Mouse (Mus musculus) heart, embryonic 16.5 days (tissue): ENCODE data around the gene Trir. TPM values are rescaled to one million over a fixed set of nuclear protein-coding genes. Genes with fewer than 3 reads are reported as not detected.

Source experiments
- microRNA-seq: library from miRNA; unstranded; fragments of <30 nt; microRNA quantifications from one replicate; pipeline ENCODE4, GENCODE M21; 2017
- polyA plus RNA-seq: library from polyadenylated mRNA; unstranded; fragments of >200 nt; fragmentation: Nextera tagmentation; extraction: Ambion mirVana; gene quantifications from 2 replicates; pipeline ENCODE4 v1.2.1, GENCODE M21; 2015

Trir gene
- polyA plus RNA-seq, 1 experiment from 2014 or later, result 76.5 TPM

Small RNA genes lying within 50 kb of the gene (microRNA-seq; reads per million reads assigned to microRNA genes)
- 0.79 reads per million for gene Mir7070

Other genes starting within 250 kb of the Trir start
- gene Nfix, start 226.5 kb upstream of the Trir start, polyA plus RNA-seq, result 12.7 and 15.9 TPM in 2 replicates
- gene Dand5, start 204.0 kb upstream of the Trir start, polyA plus RNA-seq, result 6.6 and 6.8 TPM in 2 replicates
- 47.7 and 48.3 TPM in 2 replicates for gene Gadd45gip1, start 195.3 kb upstream of the Trir start, polyA plus RNA-seq
- 128 and 131 TPM in 2 replicates for gene Rad23a, start 186.2 kb upstream of the Trir start, polyA plus RNA-seq
- 630 and 641 TPM in 2 replicates for gene Calr, start 179.9 kb upstream of the Trir start, polyA plus RNA-seq
- 63.2 and 64.4 TPM in 2 replicates for gene Farsa, start 169.8 kb upstream of the Trir start, polyA plus RNA-seq
- gene Syce2, start 154.7 kb upstream of the Trir start, polyA plus RNA-seq, result 26.2 and 35.4 TPM in 2 replicates
- 43.1 and 46.0 TPM in 2 replicates for gene Gcdh, start 132.9 kb upstream of the Trir start, polyA plus RNA-seq
- gene Klf1, start 124.9 kb upstream of the Trir start, polyA plus RNA-seq, result 1.3 and 1.4 TPM in 2 replicates
- 5.2 and 6.3 TPM in 2 replicates for gene Dnase2a, start 118.3 kb upstream of the Trir start, polyA plus RNA-seq
- 0.09 and 0.14 TPM in 2 replicates for gene Mast1, start 89.5 kb upstream of the Trir start, polyA plus RNA-seq
- gene Rtbdn, start 79.8 kb upstream of the Trir start, polyA plus RNA-seq, result 0.24 and 0.38 TPM in 2 replicates
- gene Gm49661, start 57.4 kb upstream of the Trir start, polyA plus RNA-seq, result not detected in 2 replicates
- 591 and 662 TPM in 2 replicates for gene Prdx2, start 57.2 kb upstream of the Trir start, polyA plus RNA-seq
- gene Rnaseh2a, start 57.1 kb upstream of the Trir start, polyA plus RNA-seq, result 80.2 and 82.7 TPM in 2 replicates
- gene Junb, start 48.1 kb upstream of the Trir start, polyA plus RNA-seq, result 11.7 and 15.3 TPM in 2 replicates
- gene Hook2, start 36.2 kb upstream of the Trir start, polyA plus RNA-seq, result 8.9 and 9.1 TPM in 2 replicates
- gene Best2, start 12.3 kb upstream of the Trir start, polyA plus RNA-seq, result not detected in 2 replicates
- gene Asna1, start 1.5 kb upstream of the Trir start, polyA plus RNA-seq, result 111 and 112 TPM in 2 replicates
- 18.8 and 21.5 TPM in 2 replicates for gene Tnpo2, start 10.1 kb downstream of the Trir start, polyA plus RNA-seq
- 19.5 and 20.6 TPM in 2 replicates for gene Fbxw9, start 33.2 kb downstream of the Trir start, polyA plus RNA-seq
- gene Gm5741, start 41.2 kb downstream of the Trir start, polyA plus RNA-seq, result not detected in 2 replicates
- 48.5 and 51.5 TPM in 2 replicates for gene Dhps, start 44.9 kb downstream of the Trir start, polyA plus RNA-seq
- 115 TPM in 2 replicates for gene Wdr83os, start 53.9 kb downstream of the Trir start, polyA plus RNA-seq
- 46.6 and 47.0 TPM in 2 replicates for gene Wdr83, start 54.5 kb downstream of the Trir start, polyA plus RNA-seq
- gene Man2b1, start 56.4 kb downstream of the Trir start, polyA plus RNA-seq, result 33.9 and 39.3 TPM in 2 replicates
- 1.1 and 1.5 TPM in 2 replicates for gene Zfp791, start 96.3 kb downstream of the Trir start, polyA plus RNA-seq
- not detected in 2 replicates for gene Cks1brt, start 125.1 kb downstream of the Trir start, polyA plus RNA-seq
- gene Olfr371, start 199.2 kb downstream of the Trir start, polyA plus RNA-seq, result not detected in 2 replicates